8 mouse cellular contexts compared by ENCODE assay signal in genomic region chr1:119525689-119526591, GRCm38 (mm10). TPM values are rescaled to one million over a fixed set of nuclear protein-coding genes. Genes with fewer than 3 reads are reported as not detected.
DNase-seq lines count a peak whose midpoint lies in the region; ATAC-seq and TF ChIP-seq lines count a peak whose summit lies in the region.

Tmem185b (plus strand) TSS chr1:119526160.

- H3K4me3 ChIP-seq in ES-E14 (ENCODE audit: insufficient read depth in 1 of 2, low read depth in 1 of 2, low read length in 2 of 2, poor library complexity in 1 of 2, severe bottlenecking in 1 of 2): peak within 1 kb of the TSS; percentile 78
- H3K4me3 ChIP-seq in forebrain, postnatal 0 days (ENCODE audit: low read depth, low read length): peak within 1 kb of the TSS; percentile 64
- peak within 1 kb of the TSS; percentile 96 for H3K4me3 ChIP-seq in layer of hippocampus, adult 2 months
- H3K4me3 ChIP-seq in lung, adult 2 months (replicated peaks; ENCODE audit: extremely low read depth, low read depth, low read length): peak within 1 kb of the TSS; percentile 90
- H3K4me3 ChIP-seq in neural tube, embryonic 15.5 days (replicated peaks): peak within 1 kb of the TSS; percentile 64

- in situ Hi-C loops in ES-E14 (cut with MboI; ENCODE audit: low sequenced_read_pairs in 2 of 2, unreplicated experiment in 2 of 2): no loop called here

- peaks cover 15% of the 10 kb centered on the region; the same call in 1 of the 2 replicates for H3K36me3 ChIP-seq in ES-E14 (ENCODE audit: control insufficient read depth, insufficient read depth, low read length, poor library complexity, severe bottlenecking)
- peaks cover 6% of the 10 kb centered on the region; the same call in 1 of the 2 replicates for H3K36me3 ChIP-seq in forebrain, postnatal 0 days (ENCODE audit: insufficient read depth)
- peaks cover 21% of the 10 kb centered on the region for H3K36me3 ChIP-seq in neural tube, embryonic 15.5 days

- H3K27me3 ChIP-seq in forebrain, postnatal 0 days (ENCODE audit: insufficient read depth, low read length): no peaks in the 10 kb centered on the region
- H3K27me3 ChIP-seq in neural tube, embryonic 15.5 days (replicated peaks): no peaks in the 10 kb centered on the region

- peak within 1 kb of the TSS; percentile 80 for H3K4me2 ChIP-seq in forebrain, postnatal 0 days (ENCODE audit: low read depth)
- peak within 1 kb of the TSS; percentile 93 for H3K4me2 ChIP-seq in neural tube, embryonic 15.5 days

- peak within 1 kb of the TSS; percentile 52; the same call in 1 of the 2 replicates for H3K27ac ChIP-seq in ES-E14 (ENCODE audit: insufficient read depth, low read depth, low read length, poor library complexity, severe bottlenecking)
- H3K27ac ChIP-seq in forebrain, postnatal 0 days (ENCODE audit: low read depth, low read length): peak within 1 kb of the TSS; percentile 85
- peak within 1 kb of the TSS; percentile 94 for H3K27ac ChIP-seq in layer of hippocampus, adult 2 months
- H3K27ac ChIP-seq in neural tube, embryonic 15.5 days (replicated peaks): peak within 1 kb of the TSS; percentile 84

- peak; percentile 65 for DNase-seq in ES-E14 (ENCODE audit: low read depth, low spot score)
- DNase-seq in cerebellum, adult 11 months: peak; percentile 85
- DNase-seq in forebrain, postnatal 0 days: peak; percentile 85
- peak; percentile 92 to 96 for DNase-seq in heart, postnatal 36 days
- DNase-seq in layer of hippocampus, adult 2 months (ENCODE audit: low spot score in 2 of 2): peak; percentile 88 to 89
- peak; percentile 95 for DNase-seq in lung, adult 2 months
- DNase-seq in testis, postnatal 10 days (ENCODE audit: low spot score): peak; percentile 99

- intact Hi-C loops in heart, postnatal 36 days (cut with DNase I): loop anchor here (2.0 kb wide), 3 partner anchors 15 to 67 kb away; no protein-coding TSS in a partner anchor

- WGBS in forebrain, postnatal 0 days: 2% methylated on average over 81 of the region's 82 CpGs
- WGBS in lung, adult 2 months: 2% methylated on average over 80 of the region's 82 CpGs
- 1% methylated on average over 77 of the region's 82 CpGs for WGBS in neural tube, embryonic 15.5 days

- H3K9ac ChIP-seq in ES-E14 (ENCODE audit: insufficient read depth, low read depth, low read length, poor library complexity, severe bottlenecking): peak within 1 kb of the TSS; percentile 91
- H3K9ac ChIP-seq in forebrain, postnatal 0 days: peak within 1 kb of the TSS; percentile 88
- H3K9ac ChIP-seq in neural tube, embryonic 15.5 days (replicated peaks): peak within 1 kb of the TSS; percentile 83

- H3K4me1 ChIP-seq in ES-E14 (ENCODE audit: control insufficient read depth in 2 of 2, insufficient read depth in 2 of 2, low read length in 2 of 2, poor library complexity in 1 of 2): peaks cover 0 to 9% of the 10 kb centered on the region in 2 experiments; a peak in 2 of 4 replicates
- H3K4me1 ChIP-seq in forebrain, postnatal 0 days (ENCODE audit: insufficient read depth): peaks cover 14% of the 10 kb centered on the region; the same call in 1 of the 2 replicates
- H3K4me1 ChIP-seq in lung, adult 2 months (ENCODE audit: control insufficient read depth, insufficient read depth, low read length): peaks cover 13% of the 10 kb centered on the region
- H3K4me1 ChIP-seq in neural tube, embryonic 15.5 days: peaks cover 33% of the 10 kb centered on the region

- no peaks in the 10 kb centered on the region for H3K9me3 ChIP-seq in ES-E14 (ENCODE audit: control insufficient read depth, insufficient read depth, low read depth, low read length)
- no peaks in the 10 kb centered on the region; the same call in 1 of the 2 replicates for H3K9me3 ChIP-seq in forebrain, postnatal 0 days (ENCODE audit: low read length)
- H3K9me3 ChIP-seq in neural tube, embryonic 15.5 days (replicated peaks): no peaks in the 10 kb centered on the region

- peak; percentile 97 for ATAC-seq in forebrain, postnatal 0 days
- ATAC-seq in neural tube, embryonic 15.5 days (ENCODE audit: low FRiP score): peak; percentile 96

- peak; percentile 89; the same call in 1 of the 2 replicates for TF ChIP-seq POLR2A in lung, adult 2 months (IDR thresholded peaks at IDR 0.05; ENCODE audit: borderline replicate concordance, extremely low read depth, low read depth, low read length)

- no peak for TF ChIP-seq CTCF in forebrain, postnatal 0 days (IDR thresholded peaks at IDR 0.05; ENCODE audit: low read depth)
- TF ChIP-seq CTCF in layer of hippocampus, adult 2 months (conservative IDR thresholded peaks at IDR 0.05): no peak
- TF ChIP-seq CTCF in lung, adult 2 months (IDR thresholded peaks at IDR 0.05; ENCODE audit: insufficient read depth, low read length): no peak

TF ChIP-seq in ES-E14, 5 proteins besides CTCF, POLR2A, EP300 and RAD21:
- TF ChIP-seq CHD2 (IDR thresholded peaks at IDR 0.05; ENCODE audit: low read depth, low read length) (no peak), HCFC1 (IDR thresholded peaks at IDR 0.05; ENCODE audit: borderline replicate concordance, insufficient read depth, low read length) (0 out of 2 replicates have a peak, but pooled peaks have one; percentile 11)

RNA-seq across cellular contexts. Expression of gene Tmem185b, which starts in this region (rescaled TPM):
- 27.0 and 49.6 TPM in 2 replicates for total RNA-seq in ES-E14 (2012; rRNA removed)
- total RNA-seq in forebrain, postnatal 0 days (2014; rRNA removed): 13.7 and 14.6 TPM in 2 replicates
- polyA plus RNA-seq in forebrain, postnatal 0 days (2015; fragmentation: Nextera tagmentation; extraction: Ambion mirVana): 9.0 and 12.3 TPM in 2 replicates
- 10 to 100 TPM; 13.3 to 14.4 TPM for total RNA-seq in heart, postnatal 36 days (2021)
- 10 to 100 TPM; 15.4 to 19.8 TPM for total RNA-seq in layer of hippocampus, adult 2 months (2021)
- polyA plus RNA-seq in lung, adult 2 months (2012; rRNA removed): 20.6 and 29.5 TPM in 2 replicates
- 17.5 and 18.6 TPM in 2 replicates for polyA plus RNA-seq in neural tube, embryonic 15.5 days (2015; fragmentation: Nextera tagmentation; extraction: Ambion mirVana)

Comparison
In these comparisons a context has a peak if more than half of its experiments do, and no peak if none do; other contexts are left out.
1. Peak in every context shown above with its lines: DNase-seq, ATAC-seq, H3K4me3 ChIP-seq and H3K27ac ChIP-seq.